Mouse (Mus musculus) MEL (cell line): Measurements from ENCODE around the gene Mid1. TPM values are rescaled to one million over a fixed set of nuclear protein-coding genes. Genes with fewer than 3 reads are reported as not detected.

Experiments used
- DNase-seq: peaks from one replicate; pipeline ENCODE4 v3.0.0; 2011; ENCODE audit warnings: low read depth, low spot score
- H3K27ac ChIP-seq: 2 replicates; pipeline ENCODE4 v1.5.1; 2012; ENCODE audit warnings: low read depth, mild to moderate bottlenecking, control low read depth, low read length, moderate library complexity; ENCODE audit not compliant: control insufficient read depth
- H3K27me3 ChIP-seq, 2 experiments: fragments of 150-350 bp in 1 of 2; sonication (generic) in 1 of 2; 2 replicates each; pipeline ENCODE4 v1.6.1; 2012; ENCODE audit warnings: low read length in 2 of 2, mild to moderate bottlenecking in 2 of 2, improper control_type of control experiment in 1 of 2, moderate library complexity in 1 of 2; ENCODE audit not compliant: insufficient read depth in 2 of 2, control insufficient read depth in 1 of 2
- H3K36me3 ChIP-seq, 2 experiments: 2 replicates each; pipeline ENCODE4 v1.6.1; 2012 to 2014; ENCODE audit warnings: low read length in 2 of 2, improper control_type of control experiment in 1 of 2, inconsistent platforms in 1 of 2, mild to moderate bottlenecking in 1 of 2; ENCODE audit not compliant: insufficient read depth in 2 of 2, control insufficient read depth in 1 of 2
- H3K4me1 ChIP-seq, 2 experiments: fragments of 150-350 bp in 1 of 2; sonication (generic) in 1 of 2; 2 replicates each; pipeline ENCODE4 v1.6.1; 2012; ENCODE audit warnings: low read length in 2 of 2, improper control_type of control experiment in 1 of 2, mild to moderate bottlenecking in 1 of 2; ENCODE audit not compliant: insufficient read depth in 2 of 2, control insufficient read depth in 1 of 2
- H3K4me3 ChIP-seq, 2 experiments: fragments of 150-350 bp in 1 of 2; sonication (generic) in 1 of 2; 2 replicates each; pipeline ENCODE4 v1.5.1; 2012; ENCODE audit warnings: low read depth in 2 of 2, low read length in 2 of 2, mild to moderate bottlenecking in 2 of 2, moderate library complexity in 2 of 2, control low read depth in 1 of 2, improper control_type of control experiment in 1 of 2; ENCODE audit not compliant: control insufficient read depth in 1 of 2, insufficient read depth in 1 of 2
- H3K79me2 ChIP-seq: 2 replicates; pipeline ENCODE4 v1.6.1; 2012; ENCODE audit warnings: mild to moderate bottlenecking, low read length, moderate library complexity; ENCODE audit not compliant: control insufficient read depth, poor library complexity, insufficient read depth
- H3K9ac ChIP-seq: 2 replicates; pipeline ENCODE4 v1.6.1; 2012; ENCODE audit warnings: low read depth, mild to moderate bottlenecking, control low read depth, low read length, moderate library complexity; ENCODE audit not compliant: control insufficient read depth, poor library complexity, severe bottlenecking
- H3K9me3 ChIP-seq: fragments of 150-350 bp; sonication (generic); replicated peaks from 2 replicates; pipeline ENCODE4 v1.6.1; 2012; ENCODE audit warnings: mild to moderate bottlenecking, low read length, improper control_type of control experiment, moderate library complexity; ENCODE audit not compliant: insufficient read depth
- BHLHE40 ChIP-seq: IDR thresholded peaks from 2 replicates; pipeline ENCODE4 v1.6.1; 2012; ENCODE audit warnings: low read depth, mild to moderate bottlenecking, inconsistent platforms, low read length, improper control_type of control experiment, borderline replicate concordance
- E2F4 ChIP-seq: IDR thresholded peaks from 2 replicates; pipeline ENCODE4 v1.6.1; 2011; ENCODE audit warnings: low read depth, low read length, improper control_type of control experiment, borderline replicate concordance
- ELF1 ChIP-seq: IDR thresholded peaks from 2 replicates; pipeline ENCODE4 v1.6.1; 2014; ENCODE audit warnings: low read depth, mild to moderate bottlenecking, inconsistent platforms, low read length, improper control_type of control experiment, moderate library complexity
- HCFC1 ChIP-seq: IDR thresholded peaks from 2 replicates; pipeline ENCODE4 v1.6.1; 2012; ENCODE audit warnings: low read depth, mild to moderate bottlenecking, inconsistent platforms, low read length, improper control_type of control experiment, moderate library complexity
- KAT2A ChIP-seq: conservative IDR thresholded peaks from 2 replicates; pipeline ENCODE4 v1.6.1; 2012; ENCODE audit warnings: low read depth, low read length, improper control_type of control experiment, inconsistent platforms
- MAZ ChIP-seq: IDR thresholded peaks from 2 replicates; pipeline ENCODE4 v1.6.1; 2012; ENCODE audit warnings: low read depth, mild to moderate bottlenecking, inconsistent platforms, low read length, improper control_type of control experiment
- MYC ChIP-seq: IDR thresholded peaks from 2 replicates; pipeline ENCODE4 v1.6.1; 2011; ENCODE audit warnings: low read depth, mild to moderate bottlenecking, low read length, improper control_type of control experiment, moderate library complexity
- NELFE ChIP-seq: IDR thresholded peaks from 2 replicates; pipeline ENCODE4 v1.6.1; 2011; ENCODE audit warnings: low read depth, low read length, improper control_type of control experiment
- NRF1 ChIP-seq: IDR thresholded peaks from 2 replicates; pipeline ENCODE4 v1.6.1; 2014; ENCODE audit warnings: low read depth, mild to moderate bottlenecking, inconsistent platforms, low read length, improper control_type of control experiment, moderate library complexity; ENCODE audit not compliant: poor library complexity, insufficient read depth, severe bottlenecking
- POLR2AphosphoS2 ChIP-seq: IDR thresholded peaks from 2 replicates; pipeline ENCODE4 v1.6.1; 2011; ENCODE audit warnings: low read length, improper control_type of control experiment
- POLR2AphosphoS5 ChIP-seq: IDR thresholded peaks from 2 replicates; pipeline ENCODE4 v1.6.1; 2012; ENCODE audit warnings: low read depth, borderline replicate concordance, mild to moderate bottlenecking, inconsistent platforms, low read length, moderate library complexity, mixed read lengths
- RCOR1 ChIP-seq: IDR thresholded peaks from 2 replicates; pipeline ENCODE4 v1.6.1; 2012; ENCODE audit warnings: low read depth, mild to moderate bottlenecking, inconsistent platforms, low read length, improper control_type of control experiment
- USF1 ChIP-seq: IDR thresholded peaks from 2 replicates; pipeline ENCODE4 v1.6.1; 2014; ENCODE audit warnings: low read depth, mild to moderate bottlenecking, inconsistent platforms, low read length, improper control_type of control experiment, moderate library complexity
- USF2 ChIP-seq, 2 experiments: IDR thresholded peaks; 2 replicates each; pipeline ENCODE4 v1.6.1; 2011 to 2012; ENCODE audit warnings: improper control_type of control experiment in 2 of 2, low read length in 2 of 2, borderline replicate concordance in 1 of 2, inconsistent platforms in 1 of 2, low read depth in 1 of 2, mild to moderate bottlenecking in 1 of 2; ENCODE audit not compliant: insufficient read depth in 1 of 2
- ZC3H11A ChIP-seq: IDR thresholded peaks from 2 replicates; pipeline ENCODE4 v1.6.1; 2012; ENCODE audit warnings: low read depth, mild to moderate bottlenecking, inconsistent platforms, low read length, improper control_type of control experiment
- ZKSCAN1 ChIP-seq: IDR thresholded peaks from 2 replicates; pipeline ENCODE4 v1.6.1; 2012; ENCODE audit warnings: low read depth, mild to moderate bottlenecking, inconsistent platforms, low read length, improper control_type of control experiment, moderate library complexity
- polyA plus RNA-seq, 2 experiments: library from polyadenylated mRNA; stranded (reverse) in 1 of 2; unstranded in 1 of 2; fragments of >175 nt in 1 of 2; fragments of >200 nt in 1 of 2; gene quantifications; 2 replicates each; pipeline versions ENCODE4 v1.2.1 to v1.2.4; 2012; ENCODE audit warnings: low replicate concordance in 2 of 2, low read depth in 1 of 2; ENCODE audit not compliant: insufficient read length in 2 of 2, insufficient read depth in 1 of 2, missing spikeins in 1 of 2
- total RNA-seq: library from RNA; depleted of rRNA; stranded (reverse); fragments of 300-350 nt; gene quantifications from 2 replicates; pipeline ENCODE4 v1.2.3, GENCODE M21; 2012; rRNA removed

Mid1 gene
- total RNA-seq: 1.4 and 1.5 TPM in 2 replicates
- 1 to 10 TPM in 1 of 2 experiments, not detected in 1; 7.8 TPM for polyA plus RNA-seq

DNA sequence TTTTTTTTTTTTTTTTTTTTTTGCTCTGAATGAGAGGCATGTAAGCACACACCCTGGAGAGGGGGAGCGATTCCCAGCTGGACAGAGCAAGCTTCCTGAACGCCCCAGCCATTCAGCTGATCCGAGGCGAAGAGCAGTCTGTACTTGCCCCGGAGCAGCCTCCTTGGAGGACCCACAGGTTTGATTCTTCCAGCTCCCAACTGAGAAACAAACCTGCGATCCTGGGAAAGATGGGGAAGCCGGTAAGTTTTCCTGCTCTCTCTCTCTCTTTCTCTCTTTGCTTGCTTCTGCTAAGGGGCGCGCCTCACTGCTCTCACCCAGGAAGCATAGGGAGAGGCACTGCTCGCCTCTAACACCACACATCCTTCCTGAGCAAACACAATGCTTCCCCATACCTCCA, at the start of gene Mid1:
Gene Mid1 (plus strand): TSS at position 69 of the 400 bp plus-strand sequence.
- no peaks in the 10 kb centered on the region for H3K36me3 ChIP-seq
- H3K27ac ChIP-seq: no peak within 1 kb of the TSS
- H3K79me2 ChIP-seq: no peaks in the 10 kb centered on the region
- H3K9me3 ChIP-seq: no peaks in the 10 kb centered on the region
- TF ChIP-seq E2F4: no peak
- no peak for TF ChIP-seq NELFE
- no peak for TF ChIP-seq MYC
- no peak for TF ChIP-seq MAZ
- no peak for TF ChIP-seq USF2 (IDR thresholded peaks at IDR 0.05; ENCODE audit: borderline replicate concordance in 1 of 2, insufficient read depth in 1 of 2, low read depth in 1 of 2, low read length in 2 of 2)
- TF ChIP-seq KAT2A: no peak
- TF ChIP-seq RCOR1: no peak
- TF ChIP-seq ZKSCAN1: no peak
- no peak for TF ChIP-seq ELF1
- TF ChIP-seq BHLHE40: no peak
- TF ChIP-seq NRF1: no peak
- TF ChIP-seq HCFC1: no peak
- H3K9ac ChIP-seq: no peak within 1 kb of the TSS
- no peaks in the 10 kb centered on the region; a peak in 1 of 4 replicates for H3K27me3 ChIP-seq
- no peak for DNase-seq
- no peak within 1 kb of the TSS for H3K4me3 ChIP-seq
- H3K4me1 ChIP-seq: no peaks in the 10 kb centered on the region

DNA sequence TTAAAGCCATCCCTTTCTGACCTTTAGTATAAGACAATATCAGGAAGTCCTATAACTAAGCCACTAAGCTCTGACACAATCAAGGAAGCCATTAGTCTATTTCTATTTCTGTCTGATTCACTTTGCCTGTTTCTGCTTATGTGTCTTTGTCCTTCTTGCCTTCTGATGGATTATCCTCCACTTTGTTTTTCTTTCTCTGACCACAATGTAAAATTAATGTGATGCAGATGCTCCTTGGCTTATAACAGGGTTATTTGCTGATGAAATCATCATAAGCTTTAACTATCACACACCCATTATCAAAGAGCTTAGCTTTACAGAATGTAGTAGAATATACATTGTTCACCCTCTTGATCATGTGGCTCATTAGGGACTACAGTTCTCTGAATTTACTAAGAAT, 11.9 kb upstream of the Mid1 start:
- DNase-seq: no peak
- H3K4me1 ChIP-seq: no peaks in the 10 kb centered on the region
- no peaks in the 10 kb centered on the region for H3K79me2 ChIP-seq
- no peaks in the 10 kb centered on the region for H3K9me3 ChIP-seq
- H3K27me3 ChIP-seq: no peaks in the 10 kb centered on the region
- TF ChIP-seq HCFC1: no peak
- TF ChIP-seq ZKSCAN1: no peak
- no peak for TF ChIP-seq USF1
- TF ChIP-seq ZC3H11A: no peak
- TF ChIP-seq POLR2AphosphoS2: no peak
- no peak for TF ChIP-seq POLR2AphosphoS5
- H3K27ac ChIP-seq: no peak overlapping the region
- no peak overlapping the region for H3K4me3 ChIP-seq
- H3K9ac ChIP-seq: no peak overlapping the region
- peaks cover 0 to 3% of the 10 kb centered on the region in 2 experiments; a peak in 1 of 4 replicates for H3K36me3 ChIP-seq
